8 mouse cellular contexts compared by ENCODE assay signal in genomic region chr7:61939971-61940705, GRCm38 (mm10).
DNase-seq lines count a peak whose midpoint lies in the region; ATAC-seq and TF ChIP-seq lines count a peak whose summit lies in the region.

No protein-coding gene starts in this region.

- ATAC-seq in intestine, embryonic 14.5 days (replicated peaks; ENCODE audit: low FRiP score, low TSS enrichment, low read depth), result peak; percentile 82; the same call in 1 of the 2 replicates
- no peak for ATAC-seq in intestine, postnatal 0 days
- ATAC-seq in embryonic facial prominence, embryonic 14.5 days (ENCODE audit: low read depth), result peak; percentile 74
- ATAC-seq in kidney, embryonic 15.5 days (replicated peaks; ENCODE audit: low FRiP score), result peak; percentile 74; the same call in 1 of the 2 replicates
- ATAC-seq in lung, embryonic 15.5 days (ENCODE audit: borderline replicate concordance, extremely low read depth, low FRiP score, low TSS enrichment), result peak; percentile 82; the same call in 1 of the 2 replicates
- ATAC-seq in megakaryocyte, adult 5-6 weeks (ENCODE audit: poor library complexity, severe bottlenecking), result no peak

- H3K9ac ChIP-seq in intestine, embryonic 14.5 days (ENCODE audit: low read length), result no peak overlapping the region
- H3K9ac ChIP-seq in intestine, postnatal 0 days (ENCODE audit: low read depth, low read length), result no peak overlapping the region
- no peak overlapping the region for H3K9ac ChIP-seq in embryonic facial prominence, embryonic 14.5 days (ENCODE audit: low read depth, low read length)
- H3K9ac ChIP-seq in kidney, embryonic 15.5 days, result no peak overlapping the region
- H3K9ac ChIP-seq in lung, embryonic 15.5 days, result no peak overlapping the region

- no peak overlapping the region for H3K4me2 ChIP-seq in intestine, embryonic 14.5 days (ENCODE audit: low read length)
- no peak overlapping the region for H3K4me2 ChIP-seq in intestine, postnatal 0 days (replicated peaks; ENCODE audit: low read depth)
- H3K4me2 ChIP-seq in embryonic facial prominence, embryonic 14.5 days (ENCODE audit: low read depth, low read length), result no peak overlapping the region
- H3K4me2 ChIP-seq in kidney, embryonic 15.5 days, result no peak overlapping the region
- no peak overlapping the region for H3K4me2 ChIP-seq in lung, embryonic 15.5 days

- no peak overlapping the region for H3K4me3 ChIP-seq in intestine, embryonic 14.5 days (ENCODE audit: low read depth, low read length)
- no peak overlapping the region for H3K4me3 ChIP-seq in intestine, postnatal 0 days (ENCODE audit: low read depth, low read length)
- no peak overlapping the region for H3K4me3 ChIP-seq in embryonic facial prominence, embryonic 14.5 days (ENCODE audit: low read depth, low read length)
- no peak overlapping the region for H3K4me3 ChIP-seq in kidney, embryonic 15.5 days (replicated peaks)
- no peak overlapping the region for H3K4me3 ChIP-seq in lung, embryonic 15.5 days

- DNase-seq in intestine, embryonic 14.5 days (ENCODE audit: low spot score), result no peak
- peak; percentile 55 for DNase-seq in embryonic facial prominence, embryonic 14.5 days (ENCODE audit: low spot score)
- peak; percentile 61 to 74 for DNase-seq in right cerebral cortex, adult 2 months (ENCODE audit: low spot score in 2 of 2)
- DNase-seq in thymus, postnatal 10 days (ENCODE audit: low spot score in 2 of 2), result no peak

- H3K4me1 ChIP-seq in intestine, embryonic 14.5 days (replicated peaks; ENCODE audit: control insufficient read depth, insufficient read depth, low read length), result no peaks in the 10 kb centered on the region
- H3K4me1 ChIP-seq in intestine, postnatal 0 days (replicated peaks; ENCODE audit: control insufficient read depth, insufficient read depth, low read length), result no peaks in the 10 kb centered on the region
- no peaks in the 10 kb centered on the region for H3K4me1 ChIP-seq in embryonic facial prominence, embryonic 14.5 days (ENCODE audit: control insufficient read depth, insufficient read depth, low read length)
- H3K4me1 ChIP-seq in kidney, embryonic 15.5 days, result no peaks in the 10 kb centered on the region
- no peaks in the 10 kb centered on the region for H3K4me1 ChIP-seq in lung, embryonic 15.5 days

- no peaks in the 10 kb centered on the region for H3K36me3 ChIP-seq in intestine, embryonic 14.5 days (ENCODE audit: control insufficient read depth, insufficient read depth, low read length)
- no peaks in the 10 kb centered on the region for H3K36me3 ChIP-seq in intestine, postnatal 0 days (ENCODE audit: control insufficient read depth, insufficient read depth)
- H3K36me3 ChIP-seq in embryonic facial prominence, embryonic 14.5 days (ENCODE audit: control insufficient read depth, insufficient read depth, low read length), result no peaks in the 10 kb centered on the region
- H3K36me3 ChIP-seq in kidney, embryonic 15.5 days, result no peaks in the 10 kb centered on the region
- no peaks in the 10 kb centered on the region for H3K36me3 ChIP-seq in lung, embryonic 15.5 days

- 55% methylated on average over 6 of the region's 6 CpGs for WGBS in intestine, embryonic 14.5 days
- 44% methylated on average over 6 of the region's 6 CpGs for WGBS in intestine, postnatal 0 days
- WGBS in embryonic facial prominence, embryonic 14.5 days, result 62% methylated on average over 6 of the region's 6 CpGs
- WGBS in kidney, embryonic 15.5 days, result 56% methylated on average over 6 of the region's 6 CpGs
- 46% methylated on average over 6 of the region's 6 CpGs for WGBS in lung, embryonic 15.5 days

- no peak for TF ChIP-seq CTCF in intestine, postnatal 0 days (IDR thresholded peaks at IDR 0.05; ENCODE audit: low read depth)

- H3K27me3 ChIP-seq in intestine, embryonic 14.5 days (replicated peaks; ENCODE audit: control insufficient read depth, insufficient read depth, low read length), result no peaks in the 10 kb centered on the region
- no peaks in the 10 kb centered on the region for H3K27me3 ChIP-seq in intestine, postnatal 0 days (replicated peaks; ENCODE audit: control insufficient read depth, insufficient read depth, low read length)
- no peaks in the 10 kb centered on the region for H3K27me3 ChIP-seq in embryonic facial prominence, embryonic 14.5 days (replicated peaks; ENCODE audit: control insufficient read depth, insufficient read depth, low read length)
- H3K27me3 ChIP-seq in kidney, embryonic 15.5 days, result no peaks in the 10 kb centered on the region
- no peaks in the 10 kb centered on the region for H3K27me3 ChIP-seq in lung, embryonic 15.5 days

- H3K9me3 ChIP-seq in intestine, embryonic 14.5 days (ENCODE audit: control insufficient read depth, low read length), result no peaks in the 10 kb centered on the region
- no peaks in the 10 kb centered on the region for H3K9me3 ChIP-seq in intestine, postnatal 0 days (ENCODE audit: control insufficient read depth)
- H3K9me3 ChIP-seq in embryonic facial prominence, embryonic 14.5 days (ENCODE audit: control insufficient read depth, low read length), result no peaks in the 10 kb centered on the region
- H3K9me3 ChIP-seq in kidney, embryonic 15.5 days (replicated peaks), result no peaks in the 10 kb centered on the region
- 0 out of 2 replicates have a peak, but pooled peaks cover 6% of the 10 kb centered on the region for H3K9me3 ChIP-seq in lung, embryonic 15.5 days

- no peak overlapping the region for H3K27ac ChIP-seq in intestine, embryonic 14.5 days (ENCODE audit: low read depth)
- H3K27ac ChIP-seq in intestine, postnatal 0 days (ENCODE audit: low read depth, low read length), result no peak overlapping the region
- no peak overlapping the region for H3K27ac ChIP-seq in embryonic facial prominence, embryonic 14.5 days (replicated peaks; ENCODE audit: low read depth, low read length)
- H3K27ac ChIP-seq in kidney, embryonic 15.5 days, result no peak overlapping the region
- no peak overlapping the region for H3K27ac ChIP-seq in lung, embryonic 15.5 days

Comparison
In these comparisons a context has a peak if more than half of its experiments do, and no peak if none do; other contexts are left out.
1. ATAC-seq: peak in intestine, embryonic 14.5 days (single experiment), embryonic facial prominence, embryonic 14.5 days (single experiment), kidney, embryonic 15.5 days (single experiment) and lung, embryonic 15.5 days (single experiment); none in intestine, postnatal 0 days (single experiment) and megakaryocyte, adult 5-6 weeks (single experiment).
2. DNase-seq: peak in embryonic facial prominence, embryonic 14.5 days (single experiment) and right cerebral cortex, adult 2 months (2 of 2); none in intestine, embryonic 14.5 days (single experiment) and thymus, postnatal 10 days (0 of 2).